13 mouse cellular contexts compared by ENCODE assay signal in genomic region chr14:31416835-31417549, GRCm38 (mm10). TPM values are rescaled to one million over a fixed set of nuclear protein-coding genes. Genes with fewer than 3 reads are reported as not detected.
DNase-seq lines count a peak whose midpoint lies in the region; ATAC-seq and TF ChIP-seq lines count a peak whose summit lies in the region.
"Had no signal": no experiment of that assay in that cellular context is flagged by ENCODE, and none has a peak within 500 bp of the region (broad histone marks: within the 10 kb centered on the region; RNA-seq: fewer than 3 reads in every experiment).

No protein-coding gene starts in this region.

- peaks cover 44% of the 10 kb centered on the region for H3K4me1 ChIP-seq in heart, adult 2 months (ENCODE audit: control insufficient read depth, insufficient read depth, low read length)
- H3K4me1 ChIP-seq in lung, embryonic 16.5 days (replicated peaks; ENCODE audit: control insufficient read depth, insufficient read depth, low read length), result peaks cover 43% of the 10 kb centered on the region
- peaks cover 60% of the 10 kb centered on the region for H3K4me1 ChIP-seq in hindbrain, embryonic 13.5 days (replicated peaks)

- peak in 1 of 2 experiments; percentile 26 for DNase-seq in heart, adult 2 months
- no peak for DNase-seq in heart, postnatal 4 days
- DNase-seq in left cerebral cortex, adult 2 months (ENCODE audit: extremely low spot score in 1 of 2, low spot score in 2 of 2), result no peak
- DNase-seq in left cerebral cortex, postnatal 10 days (ENCODE audit: extremely low spot score in 1 of 2, low spot score in 2 of 2), result no peak
- DNase-seq in brain, adult 2 months (ENCODE audit: low read depth, low spot score), result peak; percentile 87
- DNase-seq: adrenal gland, postnatal 10 days; cerebellum, adult 11 months; kidney, postnatal 36 days; right cerebral cortex, postnatal 25 days had no signal

- H3K9me3 ChIP-seq in lung, embryonic 16.5 days (ENCODE audit: control insufficient read depth, low read length), result no peaks in the 10 kb centered on the region
- no peaks in the 10 kb centered on the region for H3K9me3 ChIP-seq in hindbrain, embryonic 13.5 days
- H3K9me3 ChIP-seq: forebrain, embryonic 13.5 days; neural tube, embryonic 15.5 days had no signal

- H3K4me3 ChIP-seq in heart, adult 2 months, result no peak overlapping the region
- H3K4me3 ChIP-seq in left cerebral cortex, adult 2 months, result no peak overlapping the region
- H3K4me3 ChIP-seq in lung, embryonic 16.5 days (ENCODE audit: low read length), result no peak overlapping the region
- no peak overlapping the region for H3K4me3 ChIP-seq in hindbrain, embryonic 13.5 days
- H3K4me3 ChIP-seq: forebrain, embryonic 13.5 days; neural tube, embryonic 15.5 days had no signal

- intact Hi-C loops in heart, adult 2 months (cut with DNase I), result no loop called here
- intact Hi-C loops in left cerebral cortex, adult 2 months (cut with DNase I), result no loop called here
- intact Hi-C loops in left cerebral cortex, postnatal 10 days (cut with DNase I), result no loop called here

- TF ChIP-seq POLR2A in heart, adult 2 months (IDR thresholded peaks at IDR 0.05; ENCODE audit: insufficient read depth, low read depth, low read length), result no peak

- peaks cover 16% of the 10 kb centered on the region for H3K36me3 ChIP-seq in heart, adult 2 months (ENCODE audit: control insufficient read depth, insufficient read depth, low read length)
- H3K36me3 ChIP-seq in lung, embryonic 16.5 days (ENCODE audit: control insufficient read depth, insufficient read depth, low read length), result no peaks in the 10 kb centered on the region
- peaks cover 5% of the 10 kb centered on the region for H3K36me3 ChIP-seq in hindbrain, embryonic 13.5 days
- H3K36me3 ChIP-seq: neural tube, embryonic 15.5 days had no signal

- no peaks in the 10 kb centered on the region for H3K27me3 ChIP-seq in heart, adult 2 months (ENCODE audit: control insufficient read depth, insufficient read depth, low read length)
- peaks cover 54% of the 10 kb centered on the region for H3K27me3 ChIP-seq in lung, embryonic 16.5 days (ENCODE audit: control insufficient read depth, insufficient read depth, low read depth, low read length)
- no peaks in the 10 kb centered on the region for H3K27me3 ChIP-seq in hindbrain, embryonic 13.5 days
- H3K27me3 ChIP-seq: forebrain, embryonic 13.5 days; neural tube, embryonic 15.5 days had no signal

- peaks cover 3% of the 10 kb centered on the region for H3K79me2 ChIP-seq in heart, adult 2 months (replicated peaks; ENCODE audit: control insufficient read depth, insufficient read depth, low read length)

- peak overlapping the region; percentile 24; the same call in 1 of the 2 replicates for H3K9ac ChIP-seq in heart, adult 2 months (ENCODE audit: low read depth, low read length)
- H3K9ac ChIP-seq in lung, embryonic 16.5 days (ENCODE audit: low read length), result no peak overlapping the region
- no peak overlapping the region for H3K9ac ChIP-seq in hindbrain, embryonic 13.5 days
- H3K9ac ChIP-seq: forebrain, embryonic 13.5 days; neural tube, embryonic 15.5 days had no signal

- TF ChIP-seq EP300 in heart, adult 2 months (IDR thresholded peaks at IDR 0.05; ENCODE audit: insufficient read depth, low read depth, low read length), result no peak

- TF ChIP-seq CTCF in heart, adult 2 months (IDR thresholded peaks at IDR 0.05), result no peak
- no peak for TF ChIP-seq CTCF in left cerebral cortex, adult 2 months (IDR thresholded peaks at IDR 0.05)

- ATAC-seq in lung, embryonic 16.5 days (ENCODE audit: low read depth), result peak; percentile 89
- no peak for ATAC-seq in hindbrain, embryonic 13.5 days (ENCODE audit: low FRiP score)
- ATAC-seq: forebrain, embryonic 13.5 days had no signal

- 70% methylated on average over 16 of the region's 16 CpGs for WGBS in heart, adult 2 months
- 53% methylated on average over 16 of the region's 16 CpGs for WGBS in lung, embryonic 16.5 days
- 85% methylated on average over 16 of the region's 16 CpGs for WGBS in hindbrain, embryonic 13.5 days

- H3K27ac ChIP-seq in heart, adult 2 months, result peak overlapping the region; percentile 54
- H3K27ac ChIP-seq in left cerebral cortex, adult 2 months, result peak overlapping the region; percentile 12; the same call in 1 of the 2 replicates
- no peak overlapping the region for H3K27ac ChIP-seq in lung, embryonic 16.5 days (ENCODE audit: low read length)
- H3K27ac ChIP-seq in hindbrain, embryonic 13.5 days, result no peak overlapping the region
- H3K27ac ChIP-seq: forebrain, embryonic 13.5 days; neural tube, embryonic 15.5 days had no signal

- no peak overlapping the region for H3K4me2 ChIP-seq in lung, embryonic 16.5 days (ENCODE audit: low read depth, low read length)
- no peak overlapping the region for H3K4me2 ChIP-seq in hindbrain, embryonic 13.5 days
- H3K4me2 ChIP-seq: forebrain, embryonic 13.5 days; neural tube, embryonic 15.5 days had no signal

RNA-seq across cellular contexts. Expression of gene Sh3bp5, which starts 18.9 kb away (rescaled TPM):
- 10 to 100 TPM; 51.0 to 58.3 TPM for total RNA-seq in heart, adult 2 months (2021)
- 27.0 and 37.1 TPM in 2 replicates for polyA plus RNA-seq in heart, adult 2 months (2012; rRNA removed)
- total RNA-seq in heart, postnatal 4 days (2021), result 10 to 100 TPM; 78.7 to 80.1 TPM
- 10 to 100 TPM; 63.5 to 65.4 TPM for total RNA-seq in left cerebral cortex, adult 2 months (2021)
- total RNA-seq in left cerebral cortex, postnatal 10 days (2021), result 10 to 100 TPM; 76.4 to 80.0 TPM
- 26.1 and 27.3 TPM in 2 replicates for polyA plus RNA-seq in lung, embryonic 16.5 days (2015; fragmentation: Nextera tagmentation; extraction: Ambion mirVana)
- polyA plus RNA-seq in hindbrain, embryonic 13.5 days (2015; fragmentation: Nextera tagmentation; extraction: Ambion mirVana), result 140 and 142 TPM in 2 replicates

Comparison
In these comparisons a context has a peak if more than half of its experiments do, and no peak if none do; other contexts are left out.
1. H3K27ac ChIP-seq: peak in heart, adult 2 months (single experiment) and left cerebral cortex, adult 2 months (single experiment); none in lung, embryonic 16.5 days (single experiment) and hindbrain, embryonic 13.5 days (single experiment).